Mouse (Mus musculus): Measurements from ENCODE around the gene Napsa.

- no peak for TF ChIP-seq EP300 (IDR thresholded peaks at IDR 0.05)
- peak; percentile 24; the same call in 1 of the 2 replicates for TF ChIP-seq CTCF (IDR thresholded peaks at IDR 0.05)
Observed at GRCm38 (mm10) chr7:44589149-44589548, 17.0 kb downstream of the Napsa start.

All from lung, postnatal 0 days (tissue).